Mouse (Mus musculus): Measurements from ENCODE around the gene Nectin4.

DNA sequence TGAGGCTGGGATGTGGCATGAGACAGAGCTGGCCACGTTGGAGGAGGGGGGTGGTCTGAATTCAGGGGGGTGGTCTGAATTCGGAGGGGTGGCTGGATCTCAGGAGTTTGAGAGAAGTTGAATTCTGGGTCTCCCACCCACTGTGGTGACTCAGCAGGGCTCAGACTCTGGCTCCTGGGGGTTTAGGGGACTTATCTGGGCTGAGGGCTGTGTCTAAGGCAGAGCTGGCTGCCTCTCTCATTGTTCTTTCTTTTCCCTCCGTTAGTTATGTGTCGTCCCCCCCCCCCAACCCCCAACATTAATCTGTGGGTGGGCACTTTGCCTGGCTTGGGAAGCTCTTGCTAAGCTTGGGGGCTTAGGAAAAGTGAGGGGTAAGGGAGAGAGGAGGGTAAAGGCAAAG lies 4.0 kb downstream of the Nectin4 start:
- TF ChIP-seq CTCF (IDR thresholded peaks at IDR 0.05; ENCODE audit: low read depth, low read length), result no peak
- no peak for TF ChIP-seq POLR2A (IDR thresholded peaks at IDR 0.05; ENCODE audit: extremely low read depth, insufficient read depth, low read length)
